Mouse (Mus musculus): Measurements from ENCODE around the gene Utp14a.

DNA sequence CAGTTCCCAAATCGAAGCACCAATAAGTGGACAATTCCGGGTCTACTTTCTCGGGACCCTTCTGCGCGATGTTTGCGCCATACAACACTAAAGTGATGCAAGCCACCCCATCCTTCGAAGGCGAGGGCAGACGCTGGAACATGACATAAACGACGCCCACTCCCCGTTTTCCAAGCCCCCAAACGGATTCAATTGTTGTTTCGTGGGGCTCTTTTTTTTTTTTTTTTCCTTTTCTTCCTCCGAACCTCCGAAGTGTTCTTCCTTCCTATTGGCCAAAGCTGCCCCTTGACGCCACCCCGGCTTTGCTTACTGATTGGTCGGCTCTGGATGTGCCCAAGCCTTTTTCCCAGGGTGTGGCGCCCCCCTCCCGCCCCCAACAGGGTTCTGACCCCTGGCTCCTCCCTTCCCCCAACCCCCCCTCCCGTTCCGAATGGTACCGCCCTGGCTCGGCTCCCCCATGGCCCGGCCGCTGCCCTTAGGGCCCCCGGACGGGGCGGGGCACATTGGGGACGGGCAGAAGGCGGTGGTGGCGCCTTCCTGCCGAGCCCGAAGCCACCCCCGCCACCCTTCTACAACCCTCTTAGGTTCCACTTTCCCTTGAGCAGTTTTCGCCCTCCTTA is 27.8 kb downstream of the Utp14a start:
- no peak for TF ChIP-seq CTCF (IDR thresholded peaks at IDR 0.05; ENCODE audit: low read depth, low read length)
- TF ChIP-seq POLR2A (IDR thresholded peaks at IDR 0.05; ENCODE audit: borderline replicate concordance, low read depth, low read length): no peak

Measured in bone marrow macrophage, adult 2 months (primary cell).